Mouse (Mus musculus): ENCODE results near the gene Sphk1.
A peak's percentile ranks its signal among the peaks of the same experiment; 100 is the strongest.

The Sphk1 gene

GRCm38 (mm10) chr11:116508689-116509088 lies 22.0 kb upstream of the Sphk1 start:
- DNase-seq = no peak

GRCm38 (mm10) chr11:116511301-116511868 lies 19.3 kb upstream of the Sphk1 start:
- peak; percentile 83 for DNase-seq

- no peak for DNase-seq
Measured at GRCm38 (mm10) chr11:116512154-116512553, 18.6 kb upstream of the Sphk1 start.

GRCm38 (mm10) chr11:116512987-116513386 lies 17.7 kb upstream of the Sphk1 start:
- DNase-seq = no peak

- DNase-seq = no peak
Measured at GRCm38 (mm10) chr11:116513531-116514038, 17.1 kb upstream of the Sphk1 start.

GRCm38 (mm10) chr11:116515330-116516020 lies 15.2 kb upstream of the Sphk1 start:
- DNase-seq = no peak

- DNase-seq = no peak
Measured at GRCm38 (mm10) chr11:116518482-116518881, 12.2 kb upstream of the Sphk1 start.

GRCm38 (mm10) chr11:116521143-116521542 lies 9.6 kb upstream of the Sphk1 start:
- peak; percentile 87 for DNase-seq

- no peak for DNase-seq
Measured at GRCm38 (mm10) chr11:116522046-116522445, 8.7 kb upstream of the Sphk1 start.

GRCm38 (mm10) chr11:116522886-116523698 lies 7.6 kb upstream of the Sphk1 start:
- no peak for DNase-seq

- DNase-seq = no peak
Measured at GRCm38 (mm10) chr11:116523699-116524189, 7.0 kb upstream of the Sphk1 start.

- no peak for DNase-seq
Measured at GRCm38 (mm10) chr11:116528636-116529320, 1.9 kb upstream of the Sphk1 start.

GRCm38 (mm10) chr11:116531371-116532191 lies 856 bp downstream of the Sphk1 start:
- DNase-seq = peak; percentile 69

- DNase-seq = peak; percentile 81
Measured at GRCm38 (mm10) chr11:116532262-116532809, 1.6 kb downstream of the Sphk1 start.

- DNase-seq = peak; percentile 90
Measured at GRCm38 (mm10) chr11:116532810-116533338, 2.1 kb downstream of the Sphk1 start.

- peak; percentile 93 for DNase-seq
Measured at GRCm38 (mm10) chr11:116533341-116534153, 2.8 kb downstream of the Sphk1 start.

- DNase-seq = peak; percentile 89
Measured at GRCm38 (mm10) chr11:116534154-116534865, 3.6 kb downstream of the Sphk1 start.

- DNase-seq = peak; percentile 76
Measured at GRCm38 (mm10) chr11:116536685-116537084, 6.0 kb downstream of the Sphk1 start.

GRCm38 (mm10) chr11:116537388-116537787 lies 6.7 kb downstream of the Sphk1 start:
- peak; percentile 30 for DNase-seq

Measured in liver (tissue).